Mouse (Mus musculus): ENCODE measurements around the gene Il22.
"Not testable (repeated sequence)": the region's sequence is repeated elsewhere in the genome, so short reads cannot be mapped to it uniquely, and the experiment has no call there.

The Il22 gene

GRCm38 (mm10) chr10:118204642-118205041 lies at the start of gene Il22:
Gene Il22, plus strand, starts transcription at chr10:118204942.
- DNase-seq (ENCODE audit: low spot score in 2 of 2) = no peak

- no peak for DNase-seq (ENCODE audit: low spot score in 2 of 2)
Measured at GRCm38 (mm10) chr10:118155932-118156331, 48.8 kb upstream of the Il22 start.

GRCm38 (mm10) chr10:118161131-118161530 lies 43.6 kb upstream of the Il22 start:
- no peak for DNase-seq (ENCODE audit: low spot score in 2 of 2)

- peak in 1 of 2 experiments; percentile 50 for DNase-seq (ENCODE audit: low spot score in 2 of 2)
Measured at GRCm38 (mm10) chr10:118169212-118169611, 35.5 kb upstream of the Il22 start.

GRCm38 (mm10) chr10:118172416-118172815 lies 32.3 kb upstream of the Il22 start:
- DNase-seq (ENCODE audit: low spot score in 2 of 2) = no peak

- no peak for DNase-seq (ENCODE audit: low spot score in 2 of 2)
Measured at GRCm38 (mm10) chr10:118172876-118173275, 31.9 kb upstream of the Il22 start.

GRCm38 (mm10) chr10:118175542-118175941 lies 29.2 kb upstream of the Il22 start:
- DNase-seq (ENCODE audit: low spot score in 2 of 2) = not testable (repeated sequence)

GRCm38 (mm10) chr10:118178735-118179151 lies 26.0 kb upstream of the Il22 start:
- DNase-seq (ENCODE audit: low spot score in 2 of 2) = no peak

GRCm38 (mm10) chr10:118179265-118179664 lies 25.5 kb upstream of the Il22 start:
- no peak for DNase-seq (ENCODE audit: low spot score in 2 of 2)

GRCm38 (mm10) chr10:118195150-118195549 lies 9.6 kb upstream of the Il22 start:
- not testable (repeated sequence) for DNase-seq (ENCODE audit: low spot score in 2 of 2)

GRCm38 (mm10) chr10:118215719-118216393 lies 11.1 kb downstream of the Il22 start:
- not testable (repeated sequence) for DNase-seq (ENCODE audit: low spot score in 2 of 2)

GRCm38 (mm10) chr10:118227629-118228028 lies 22.9 kb downstream of the Il22 start:
- DNase-seq (ENCODE audit: low spot score in 2 of 2) = not testable (repeated sequence)

GRCm38 (mm10) chr10:118232607-118233006 lies 27.9 kb downstream of the Il22 start:
- DNase-seq (ENCODE audit: low spot score in 2 of 2) = not testable (repeated sequence)

- DNase-seq (ENCODE audit: low spot score in 2 of 2) = not testable (repeated sequence)
Measured at GRCm38 (mm10) chr10:118240680-118241079, 35.9 kb downstream of the Il22 start, which contains the start of gene Gm32717. Gene Gm32717, minus strand, starts transcription at chr10:118240780.

GRCm38 (mm10) chr10:118249006-118249595 lies 44.4 kb downstream of the Il22 start:
- peak; percentile 3 to 54 for DNase-seq (ENCODE audit: low spot score in 2 of 2)

GRCm38 (mm10) chr10:118250852-118251295 lies 46.1 kb downstream of the Il22 start:
- DNase-seq (ENCODE audit: low spot score in 2 of 2) = peak; percentile 14 to 57

GRCm38 (mm10) chr10:118258388-118258787 lies 53.6 kb downstream of the Il22 start, which contains the start of gene Gm32802:
Gene Gm32802, plus strand, starts transcription at chr10:118258688.
- not testable (repeated sequence) for DNase-seq (ENCODE audit: low spot score in 2 of 2)
